Mouse (Mus musculus): ENCODE results near the gene Cpn2. TPM values are rescaled to one million over a fixed set of nuclear protein-coding genes. Genes with fewer than 3 reads are reported as not detected.

The Cpn2 gene
- polyA plus RNA-seq, 1 experiment from 2014 or later, result not detected

GRCm38 (mm10) chr16:30283743-30284337 is 16.5 kb upstream of the Cpn2 start:
- Histone ChIP-seq H3K9ac (0 out of 2 replicates have a peak overlapping the region, but pooled peaks have one; percentile 3), H3K4me3 (replicated peaks; ENCODE audit: low read length) (0 out of 2 replicates have a peak overlapping the region, but pooled peaks have one; percentile 1), H3K4me2 (replicated peaks) (peak overlapping the region; percentile 49), H3K27me3 (ENCODE audit: control insufficient read depth, insufficient read depth, low read length) (peaks cover 44% of the 10 kb centered on the region), H3K9me3 (ENCODE audit: control insufficient read depth, low read length) (no peaks in the 10 kb centered on the region), H3K4me1 (replicated peaks; ENCODE audit: control insufficient read depth, insufficient read depth, low read length) (0 out of 2 replicates have a peak, but pooled peaks cover 7% of the 10 kb centered on the region), H3K36me3 (replicated peaks; ENCODE audit: control insufficient read depth, insufficient read depth) (no peaks in the 10 kb centered on the region), H3K27ac (no peak overlapping the region)
- DNase-seq (ENCODE audit: low spot score) (peak; percentile 73), ATAC-seq (ENCODE audit: low FRiP score) (peak; percentile 42)
- 2% methylated on average over 15 of the region's 15 CpGs for WGBS

- H3K9me3 ChIP-seq (ENCODE audit: control insufficient read depth, low read length), result no peaks in the 10 kb centered on the region
- H3K27me3 ChIP-seq (ENCODE audit: control insufficient read depth, insufficient read depth, low read length), result peaks cover 44% of the 10 kb centered on the region
- 7% methylated on average over 34 of the region's 34 CpGs for WGBS
- ATAC-seq (ENCODE audit: low FRiP score), result 0 out of 2 replicates have a peak, but pooled peaks have one; percentile 37
- peak within 1 kb of the TSS; percentile 20; the same call in 1 of the 2 replicates for H3K9ac ChIP-seq
- peak within 1 kb of the TSS; percentile 49 for H3K4me2 ChIP-seq (replicated peaks)
- 0 out of 2 replicates have a peak, but pooled peaks cover 7% of the 10 kb centered on the region for H3K4me1 ChIP-seq (replicated peaks; ENCODE audit: control insufficient read depth, insufficient read depth, low read length)
- no peak within 1 kb of the TSS for H3K27ac ChIP-seq
- H3K36me3 ChIP-seq (replicated peaks; ENCODE audit: control insufficient read depth, insufficient read depth), result no peaks in the 10 kb centered on the region
- DNase-seq (ENCODE audit: low spot score), result no peak
- peak within 1 kb of the TSS; percentile 20 for H3K4me3 ChIP-seq (replicated peaks; ENCODE audit: low read length)
These were observed 15.7 kb upstream of the Cpn2 start, which contains the start of gene Lrrc15 for GRCm38 (mm10) chr16:30282844-30283495. Gene Lrrc15, minus strand, starts transcription at chr16:30283256.

DNA sequence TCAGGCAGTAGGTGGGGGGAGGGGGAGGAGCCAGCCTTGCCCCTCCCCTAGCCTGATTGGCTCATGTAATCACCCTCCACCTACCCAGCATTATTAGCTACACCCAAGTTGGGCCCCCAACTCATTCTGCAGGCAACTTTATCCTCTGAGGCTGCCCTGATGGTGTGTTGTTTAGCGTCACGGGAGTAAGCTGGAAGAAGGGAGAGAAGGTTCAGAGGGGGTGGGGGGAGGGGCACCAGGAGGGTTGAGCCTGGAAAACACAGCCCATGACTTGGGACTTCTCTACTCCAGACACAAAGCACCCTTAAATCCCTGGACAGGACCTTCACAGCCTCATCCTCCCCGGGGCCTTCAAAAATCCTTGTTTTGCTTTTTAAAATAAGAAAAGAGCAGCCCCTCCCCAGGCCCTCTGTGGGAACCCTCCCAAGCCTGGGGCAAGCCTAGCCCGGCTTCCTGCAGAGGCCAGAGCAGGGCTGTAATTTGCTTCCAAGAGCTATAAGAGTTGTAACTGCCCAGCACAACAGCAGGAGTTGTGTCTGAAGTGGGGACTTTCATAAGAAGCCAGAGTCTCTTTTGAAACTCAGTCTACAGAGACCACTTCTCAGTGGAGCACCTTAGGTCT is 13.5 kb upstream of the Cpn2 start:
- Histone ChIP-seq H3K9ac (no peak overlapping the region), H3K4me3 (replicated peaks; ENCODE audit: low read length) (no peak overlapping the region), H3K27me3 (ENCODE audit: control insufficient read depth, insufficient read depth, low read length) (peaks cover 44% of the 10 kb centered on the region), H3K27ac (no peak overlapping the region), H3K36me3 (replicated peaks; ENCODE audit: control insufficient read depth, insufficient read depth) (no peaks in the 10 kb centered on the region), H3K4me2 (replicated peaks) (no peak overlapping the region), H3K9me3 (ENCODE audit: control insufficient read depth, low read length) (no peaks in the 10 kb centered on the region), H3K4me1 (replicated peaks; ENCODE audit: control insufficient read depth, insufficient read depth, low read length) (0 out of 2 replicates have a peak, but pooled peaks cover 7% of the 10 kb centered on the region)
- ATAC-seq (ENCODE audit: low FRiP score) (no peak), DNase-seq (ENCODE audit: low spot score) (no peak)
- WGBS, result 13% methylated on average over 4 of the region's 4 CpGs

- Histone ChIP-seq H3K36me3 (replicated peaks; ENCODE audit: control insufficient read depth, insufficient read depth) (no peaks in the 10 kb centered on the region), H3K27me3 (ENCODE audit: control insufficient read depth, insufficient read depth, low read length) (peaks cover 27% of the 10 kb centered on the region), H3K9me3 (ENCODE audit: control insufficient read depth, low read length) (no peaks in the 10 kb centered on the region), H3K4me3 (replicated peaks; ENCODE audit: low read length) (no peak overlapping the region), H3K4me2 (replicated peaks) (no peak overlapping the region), H3K27ac (no peak overlapping the region), H3K9ac (no peak overlapping the region), H3K4me1 (replicated peaks; ENCODE audit: control insufficient read depth, insufficient read depth, low read length) (0 out of 2 replicates have a peak, but pooled peaks cover 4% of the 10 kb centered on the region)
- DNase-seq (ENCODE audit: low spot score) (no peak), ATAC-seq (ENCODE audit: low FRiP score) (no peak)
- WGBS, result 78% methylated on average over 11 of the region's 11 CpGs
These were observed 11.1 kb upstream of the Cpn2 start for GRCm38 (mm10) chr16:30278406-30278805.

DNA sequence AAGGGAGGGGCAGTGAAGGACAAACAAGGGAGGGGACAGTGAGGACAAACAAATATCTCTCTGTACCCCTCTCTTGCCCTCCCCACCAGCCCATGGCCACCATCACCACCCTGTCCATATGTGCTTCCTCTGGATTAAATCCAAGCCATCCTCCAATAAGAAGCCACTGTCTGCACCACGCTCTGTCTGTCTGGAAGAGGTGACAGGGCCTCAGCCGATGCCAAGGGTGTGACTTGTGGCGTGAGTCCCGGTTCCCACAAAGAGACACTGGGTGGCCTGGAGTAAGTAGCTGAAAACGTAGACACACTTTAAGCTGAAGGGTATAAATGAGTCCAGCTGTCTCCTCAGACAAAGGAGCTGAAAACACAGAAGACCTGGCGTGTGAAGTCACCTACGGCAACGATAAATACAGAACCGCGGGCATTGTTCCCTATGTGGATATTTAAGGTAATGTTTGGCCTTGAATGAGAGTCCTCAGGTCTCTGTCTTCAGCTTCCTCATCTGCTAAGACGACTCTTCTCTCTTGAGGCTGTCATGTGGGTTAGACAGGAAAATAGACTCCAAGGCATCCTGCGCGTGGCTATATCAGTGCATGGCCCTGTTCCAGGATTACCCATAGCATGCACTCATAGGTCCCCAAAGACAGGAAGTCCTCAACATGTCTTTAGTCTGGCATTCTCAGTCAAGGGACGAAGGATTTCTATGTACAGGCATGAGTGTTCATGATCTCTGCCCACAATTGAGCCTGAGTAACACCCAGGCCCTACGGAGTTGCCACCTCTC is 8.4 kb upstream of the Cpn2 start:
- no peak overlapping the region for H3K4me3 ChIP-seq (replicated peaks; ENCODE audit: low read length)
- no peak overlapping the region for H3K9ac ChIP-seq
- H3K27ac ChIP-seq, result no peak overlapping the region
- no peaks in the 10 kb centered on the region for H3K27me3 ChIP-seq (ENCODE audit: control insufficient read depth, insufficient read depth, low read length)
- H3K4me1 ChIP-seq (replicated peaks; ENCODE audit: control insufficient read depth, insufficient read depth, low read length), result 0 out of 2 replicates have a peak, but pooled peaks cover 5% of the 10 kb centered on the region
- H3K9me3 ChIP-seq (ENCODE audit: control insufficient read depth, low read length), result no peaks in the 10 kb centered on the region
- DNase-seq (ENCODE audit: low spot score) (no peak), ATAC-seq (ENCODE audit: low FRiP score) (peak; percentile 17; the same call in 1 of the 2 replicates)
- WGBS, result 75% methylated on average over 15 of the region's 15 CpGs
- no peak overlapping the region for H3K4me2 ChIP-seq (replicated peaks)
- no peaks in the 10 kb centered on the region for H3K36me3 ChIP-seq (replicated peaks; ENCODE audit: control insufficient read depth, insufficient read depth)

DNA sequence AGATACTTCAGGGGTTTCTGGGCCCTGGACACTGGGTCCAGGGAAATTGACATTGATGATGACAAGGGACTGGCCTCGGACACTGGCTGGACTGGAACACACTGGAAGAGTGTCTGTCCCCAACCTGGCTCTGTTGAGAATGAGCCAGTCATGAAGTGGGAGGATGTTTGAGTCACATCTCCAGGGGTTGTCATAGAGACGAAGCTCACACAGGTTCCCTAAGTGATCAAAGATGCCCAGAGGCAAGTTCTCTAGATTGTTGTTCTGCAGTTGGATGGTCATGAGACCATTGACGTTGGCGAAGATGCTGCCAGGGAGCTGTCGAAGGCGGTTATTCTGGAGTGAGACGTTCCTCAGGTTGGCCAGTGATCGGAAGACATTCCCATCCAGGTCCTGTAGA is 5.8 kb upstream of the Cpn2 start:
- Histone ChIP-seq H3K4me1 (replicated peaks; ENCODE audit: control insufficient read depth, insufficient read depth, low read length) (0 out of 2 replicates have a peak, but pooled peaks cover 5% of the 10 kb centered on the region), H3K4me2 (replicated peaks) (no peak overlapping the region), H3K4me3 (replicated peaks; ENCODE audit: low read length) (no peak overlapping the region), H3K9me3 (ENCODE audit: control insufficient read depth, low read length) (no peaks in the 10 kb centered on the region), H3K27ac (no peak overlapping the region), H3K36me3 (replicated peaks; ENCODE audit: control insufficient read depth, insufficient read depth) (no peaks in the 10 kb centered on the region), H3K27me3 (ENCODE audit: control insufficient read depth, insufficient read depth, low read length) (no peaks in the 10 kb centered on the region), H3K9ac (no peak overlapping the region)
- no peak for DNase-seq (ENCODE audit: low spot score)
- WGBS, result 94% methylated on average over 8 of the region's 8 CpGs
- ATAC-seq (ENCODE audit: low FRiP score), result no peak

DNA sequence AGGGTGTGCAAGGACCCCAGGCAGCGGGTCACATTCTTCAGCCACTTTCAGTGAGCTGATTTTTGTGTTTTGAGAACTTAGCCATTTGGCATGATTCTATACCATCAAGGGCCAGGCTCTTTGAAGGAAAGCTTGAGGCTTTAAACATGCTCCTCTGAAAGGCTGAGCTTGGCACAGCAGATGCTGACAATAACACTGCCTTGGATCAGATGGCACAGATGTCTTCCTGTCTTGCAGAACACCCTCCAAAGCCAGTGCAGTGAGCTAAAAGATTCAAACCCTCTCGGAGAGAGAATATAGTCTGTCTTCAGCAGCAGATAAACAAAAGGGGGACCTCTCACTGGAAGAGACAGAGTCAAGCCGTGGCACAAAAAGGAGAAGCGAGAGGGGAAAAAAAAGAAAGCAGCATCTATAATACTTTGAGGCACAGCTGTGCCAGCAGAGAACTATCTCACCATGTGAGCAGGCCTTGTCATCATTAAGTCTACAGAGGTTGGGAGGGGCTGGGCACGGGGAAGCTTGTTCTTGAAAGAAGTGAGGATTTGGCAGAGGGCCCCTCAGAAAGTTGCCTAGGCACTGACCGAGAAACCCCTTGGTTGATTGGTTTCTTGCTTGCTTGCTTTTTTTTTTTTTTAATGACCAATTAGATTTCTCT is 4.8 kb upstream of the Cpn2 start:
- H3K4me1 ChIP-seq (replicated peaks; ENCODE audit: control insufficient read depth, insufficient read depth, low read length), result 0 out of 2 replicates have a peak, but pooled peaks cover 5% of the 10 kb centered on the region
- H3K27ac ChIP-seq, result no peak overlapping the region
- H3K9ac ChIP-seq, result no peak overlapping the region
- no peaks in the 10 kb centered on the region for H3K9me3 ChIP-seq (ENCODE audit: control insufficient read depth, low read length)
- ATAC-seq (ENCODE audit: low FRiP score), result no peak
- no peak overlapping the region for H3K4me3 ChIP-seq (replicated peaks; ENCODE audit: low read length)
- H3K36me3 ChIP-seq (replicated peaks; ENCODE audit: control insufficient read depth, insufficient read depth), result no peaks in the 10 kb centered on the region
- H3K4me2 ChIP-seq (replicated peaks), result no peak overlapping the region
- 52% methylated on average over 6 of the region's 6 CpGs for WGBS
- DNase-seq (ENCODE audit: low spot score), result no peak
- H3K27me3 ChIP-seq (ENCODE audit: control insufficient read depth, insufficient read depth, low read length), result no peaks in the 10 kb centered on the region

GRCm38 (mm10) chr16:30271223-30271761 is 4.0 kb upstream of the Cpn2 start:
- Histone ChIP-seq H3K27me3 (ENCODE audit: control insufficient read depth, insufficient read depth, low read length) (no peaks in the 10 kb centered on the region), H3K4me2 (replicated peaks) (no peak overlapping the region), H3K4me1 (replicated peaks; ENCODE audit: control insufficient read depth, insufficient read depth, low read length) (0 out of 2 replicates have a peak, but pooled peaks cover 5% of the 10 kb centered on the region), H3K27ac (no peak overlapping the region), H3K4me3 (replicated peaks; ENCODE audit: low read length) (no peak overlapping the region), H3K9ac (no peak overlapping the region), H3K36me3 (replicated peaks; ENCODE audit: control insufficient read depth, insufficient read depth) (no peaks in the 10 kb centered on the region), H3K9me3 (ENCODE audit: control insufficient read depth, low read length) (no peaks in the 10 kb centered on the region)
- 78% methylated on average over 8 of the region's 8 CpGs for WGBS
- ATAC-seq (ENCODE audit: low FRiP score), result no peak
- no peak for DNase-seq (ENCODE audit: low spot score)
